Mouse (Mus musculus): ENCODE measurements around the gene Jmjd1c. TPM values are rescaled to one million over a fixed set of nuclear protein-coding genes. Genes with fewer than 3 reads are reported as not detected.

Gene Jmjd1c
- polyA plus RNA-seq, 1 experiment from 2014 or later = 42.4 TPM

GRCm38 (mm10) chr10:67185491-67186081 is 89.7 kb downstream of the Jmjd1c start:
- ATAC-seq (ENCODE audit: insufficient number of reproducible peaks, insufficient read depth, low FRiP score, low read depth) = peak; percentile 93
- Histone ChIP-seq H3K4me3 (ENCODE audit: control insufficient read depth in 1 of 2, insufficient read depth in 1 of 2, low read depth in 1 of 2, low read length in 2 of 2) (peak overlapping the region; percentile 58 to 69), H3K9me3 (ENCODE audit: control insufficient read depth, low read length) (no peaks in the 10 kb centered on the region), H3K9ac (ENCODE audit: low read length) (peak overlapping the region; percentile 77), H3K4me1 (ENCODE audit: control insufficient read depth in 2 of 2, insufficient read depth in 2 of 2, low read length in 2 of 2) (peaks cover 4 to 21% of the 10 kb centered on the region in 2 experiments), H3K36me3 (ENCODE audit: control insufficient read depth, insufficient read depth, low read length) (peaks cover 6% of the 10 kb centered on the region; the same call in 1 of the 2 replicates), H3K27ac (replicated peaks in 1 of 2; ENCODE audit: control insufficient read depth in 1 of 2, insufficient read depth in 1 of 2, low read depth in 2 of 2, low read length in 2 of 2) (peak overlapping the region; percentile 98 to 99), H3K4me2 (ENCODE audit: low read length) (peak overlapping the region; percentile 79), H3K27me3 (ENCODE audit: control insufficient read depth, insufficient read depth, low read length) (no peaks in the 10 kb centered on the region)
- WGBS = under 1% methylated on average over 23 of the region's 23 CpGs

GRCm38 (mm10) chr10:67186489-67186888 is 90.6 kb downstream of the Jmjd1c start:
- H3K4me2 ChIP-seq (ENCODE audit: low read length) = peak overlapping the region; percentile 79
- peak overlapping the region; percentile 71 to 99; a peak in 3 of 4 replicates for H3K27ac ChIP-seq (replicated peaks in 1 of 2; ENCODE audit: control insufficient read depth in 1 of 2, insufficient read depth in 1 of 2, low read depth in 2 of 2, low read length in 2 of 2)
- H3K9ac ChIP-seq (ENCODE audit: low read length) = peak overlapping the region; percentile 77
- H3K27me3 ChIP-seq (ENCODE audit: control insufficient read depth, insufficient read depth, low read length) = no peaks in the 10 kb centered on the region
- H3K36me3 ChIP-seq (ENCODE audit: control insufficient read depth, insufficient read depth, low read length) = peaks cover 9% of the 10 kb centered on the region; the same call in 1 of the 2 replicates
- H3K9me3 ChIP-seq (ENCODE audit: control insufficient read depth, low read length) = no peaks in the 10 kb centered on the region
- H3K4me3 ChIP-seq (ENCODE audit: control insufficient read depth in 1 of 2, insufficient read depth in 1 of 2, low read depth in 1 of 2, low read length in 2 of 2) = peak overlapping the region in 1 of 2 experiments; percentile 58; a peak in 3 of 4 replicates
- ATAC-seq (ENCODE audit: insufficient number of reproducible peaks, insufficient read depth, low FRiP score, low read depth) = no peak
- H3K4me1 ChIP-seq (ENCODE audit: control insufficient read depth in 2 of 2, insufficient read depth in 2 of 2, low read length in 2 of 2) = peaks cover 4 to 21% of the 10 kb centered on the region in 2 experiments

DNA sequence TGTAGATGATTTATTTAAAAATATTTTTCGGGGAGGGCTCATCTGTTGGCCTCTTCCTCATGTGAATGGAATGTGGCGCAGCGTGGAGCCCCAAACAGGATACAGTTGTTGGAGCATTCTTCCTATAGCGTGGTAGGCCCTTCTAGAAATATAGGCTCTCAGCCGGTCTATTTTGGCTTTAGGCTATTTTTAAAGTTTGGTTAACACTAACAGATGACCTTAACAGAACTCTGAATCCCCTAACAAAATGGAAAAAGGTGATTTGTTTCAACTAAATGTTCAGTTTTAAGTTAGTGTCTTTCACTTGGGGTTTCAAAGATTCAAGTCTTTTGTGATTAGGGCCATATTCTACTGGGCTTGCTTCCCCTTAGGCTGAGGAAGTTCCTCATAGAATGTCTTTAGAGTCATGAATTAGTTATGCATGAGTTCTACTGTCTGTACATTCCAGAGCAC is 91.1 kb downstream of the Jmjd1c start:
- Histone ChIP-seq H3K4me1 (ENCODE audit: control insufficient read depth in 2 of 2, insufficient read depth in 2 of 2, low read length in 2 of 2) (peaks cover 4 to 21% of the 10 kb centered on the region in 2 experiments), H3K36me3 (ENCODE audit: control insufficient read depth, insufficient read depth, low read length) (peaks cover 10% of the 10 kb centered on the region), H3K9me3 (ENCODE audit: control insufficient read depth, low read length) (no peaks in the 10 kb centered on the region), H3K27ac (replicated peaks in 1 of 2; ENCODE audit: control insufficient read depth in 1 of 2, insufficient read depth in 1 of 2, low read depth in 2 of 2, low read length in 2 of 2) (peak overlapping the region; percentile 71 to 99; a peak in 3 of 4 replicates), H3K27me3 (ENCODE audit: control insufficient read depth, insufficient read depth, low read length) (no peaks in the 10 kb centered on the region), H3K4me3 (ENCODE audit: control insufficient read depth in 1 of 2, insufficient read depth in 1 of 2, low read depth in 1 of 2, low read length in 2 of 2) (peak overlapping the region; percentile 38 to 58), H3K9ac (ENCODE audit: low read length) (peak overlapping the region; percentile 77), H3K4me2 (ENCODE audit: low read length) (peak overlapping the region; percentile 79)
- ATAC-seq (ENCODE audit: insufficient number of reproducible peaks, insufficient read depth, low FRiP score, low read depth) = no peak
- 0% methylated on average over 5 of the region's 5 CpGs for WGBS

DNA sequence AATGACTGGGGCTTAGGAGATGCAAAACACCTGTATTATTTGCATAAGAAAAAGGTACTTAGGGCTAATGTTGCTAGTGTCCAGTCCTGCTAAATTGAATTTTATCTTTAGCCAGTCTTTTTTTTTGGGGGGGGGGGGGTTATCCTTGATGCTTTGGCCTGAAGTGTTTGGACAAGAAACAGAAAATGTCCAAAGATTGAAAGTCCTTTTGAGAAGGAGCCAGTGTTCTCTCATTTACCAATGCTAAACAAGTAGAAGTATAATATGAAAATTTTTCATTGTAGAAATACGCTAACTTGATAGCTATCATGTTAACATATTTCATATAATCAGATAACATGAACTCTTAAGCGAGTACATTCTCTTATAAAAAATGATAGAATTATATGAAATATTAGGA is 92.0 kb downstream of the Jmjd1c start:
- peak overlapping the region in 1 of 2 experiments; percentile 58; a peak in 3 of 4 replicates for H3K4me3 ChIP-seq (ENCODE audit: control insufficient read depth in 1 of 2, insufficient read depth in 1 of 2, low read depth in 1 of 2, low read length in 2 of 2)

DNA sequence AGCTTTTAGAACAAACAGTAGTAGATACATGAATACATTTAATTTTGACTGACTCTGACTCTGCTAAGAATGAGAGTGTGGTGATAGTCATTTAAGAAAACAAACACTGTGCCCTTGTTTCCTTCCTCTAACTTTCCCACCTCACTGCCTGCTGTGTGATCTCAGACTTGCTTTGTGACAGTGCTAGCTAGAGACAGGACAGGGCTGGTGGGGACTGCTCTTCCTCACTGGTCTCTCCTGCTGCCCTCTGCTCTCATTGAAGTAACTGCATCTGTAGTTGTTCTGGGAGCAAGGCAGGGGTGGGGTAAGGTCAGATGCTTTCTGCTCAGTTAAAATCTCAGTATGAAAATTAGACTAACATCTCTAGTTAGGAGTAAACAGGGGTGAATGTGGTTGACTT is 93.1 kb downstream of the Jmjd1c start:
- H3K9me3 ChIP-seq (ENCODE audit: control insufficient read depth, low read length) = peaks cover 3% of the 10 kb centered on the region; the same call in 1 of the 2 replicates
- peak overlapping the region; percentile 54 for H3K4me2 ChIP-seq (ENCODE audit: low read length)
- H3K9ac ChIP-seq (ENCODE audit: low read length) = no peak overlapping the region; the same call in 1 of the 2 replicates
- H3K4me1 ChIP-seq (ENCODE audit: control insufficient read depth in 2 of 2, insufficient read depth in 2 of 2, low read length in 2 of 2) = peaks cover 4 to 17% of the 10 kb centered on the region in 2 experiments
- H3K36me3 ChIP-seq (ENCODE audit: control insufficient read depth, insufficient read depth, low read length) = peaks cover 17% of the 10 kb centered on the region
- no peak overlapping the region; a peak in 1 of 4 replicates for H3K4me3 ChIP-seq (ENCODE audit: control insufficient read depth in 1 of 2, insufficient read depth in 1 of 2, low read depth in 1 of 2, low read length in 2 of 2)
- H3K27me3 ChIP-seq (ENCODE audit: control insufficient read depth, insufficient read depth, low read length) = no peaks in the 10 kb centered on the region
- no peak for ATAC-seq (ENCODE audit: insufficient number of reproducible peaks, insufficient read depth, low FRiP score, low read depth)
- peak overlapping the region in 1 of 2 experiments; percentile 44; a peak in 2 of 4 replicates for H3K27ac ChIP-seq (replicated peaks in 1 of 2; ENCODE audit: control insufficient read depth in 1 of 2, insufficient read depth in 1 of 2, low read depth in 2 of 2, low read length in 2 of 2)

More for the DNA sequence above, 92.0 kb downstream of the Jmjd1c start:
- no peak for ATAC-seq (ENCODE audit: insufficient number of reproducible peaks, insufficient read depth, low FRiP score, low read depth)
- Histone ChIP-seq H3K9ac (ENCODE audit: low read length) (peak overlapping the region; percentile 77), H3K27ac (replicated peaks in 1 of 2; ENCODE audit: control insufficient read depth in 1 of 2, insufficient read depth in 1 of 2, low read depth in 2 of 2, low read length in 2 of 2) (peak overlapping the region in 1 of 2 experiments; percentile 99; a peak in 1 of 4 replicates), H3K4me2 (ENCODE audit: low read length) (peak overlapping the region; percentile 79), H3K9me3 (ENCODE audit: control insufficient read depth, low read length) (peaks cover 3% of the 10 kb centered on the region; the same call in 1 of the 2 replicates), H3K27me3 (ENCODE audit: control insufficient read depth, insufficient read depth, low read length) (no peaks in the 10 kb centered on the region), H3K36me3 (ENCODE audit: control insufficient read depth, insufficient read depth, low read length) (peaks cover 17% of the 10 kb centered on the region), H3K4me1 (ENCODE audit: control insufficient read depth in 2 of 2, insufficient read depth in 2 of 2, low read length in 2 of 2) (peaks cover 4 to 17% of the 10 kb centered on the region in 2 experiments)
- 69% methylated on average over 2 of the region's 2 CpGs for WGBS

DNA sequence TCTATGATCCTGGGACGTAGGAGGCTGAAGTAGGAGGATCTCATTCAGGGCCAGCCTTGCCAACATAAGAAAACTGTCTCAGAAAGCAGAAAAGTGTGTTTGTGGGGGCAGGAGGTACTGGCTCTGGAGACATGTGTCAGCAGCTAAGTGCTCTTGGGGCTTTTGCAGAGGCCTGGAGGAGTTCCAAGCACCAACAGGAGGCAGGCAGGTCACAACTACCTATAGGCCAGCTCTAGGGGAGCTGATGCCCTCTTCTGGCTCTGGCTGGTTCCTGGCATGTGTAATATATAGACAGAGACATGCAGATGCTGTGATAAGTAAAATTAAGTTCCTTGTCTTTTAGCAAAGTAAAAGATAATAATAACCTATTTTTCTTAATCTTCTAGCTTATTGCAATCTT is 94.3 kb downstream of the Jmjd1c start:
- peaks cover 23% of the 10 kb centered on the region for H3K36me3 ChIP-seq (ENCODE audit: control insufficient read depth, insufficient read depth, low read length)
- no peaks in the 10 kb centered on the region for H3K27me3 ChIP-seq (ENCODE audit: control insufficient read depth, insufficient read depth, low read length)
- peaks cover 2 to 13% of the 10 kb centered on the region in 2 experiments for H3K4me1 ChIP-seq (ENCODE audit: control insufficient read depth in 2 of 2, insufficient read depth in 2 of 2, low read length in 2 of 2)
- no peak overlapping the region for H3K4me2 ChIP-seq (ENCODE audit: low read length)
- WGBS = 82% methylated on average over 1 of the region's 1 CpGs
- no peak overlapping the region for H3K4me3 ChIP-seq (ENCODE audit: control insufficient read depth in 1 of 2, insufficient read depth in 1 of 2, low read depth in 1 of 2, low read length in 2 of 2)
- no peak overlapping the region for H3K9ac ChIP-seq (ENCODE audit: low read length)
- ATAC-seq (ENCODE audit: insufficient number of reproducible peaks, insufficient read depth, low FRiP score, low read depth) = no peak
- H3K9me3 ChIP-seq (ENCODE audit: control insufficient read depth, low read length) = peaks cover 3% of the 10 kb centered on the region; the same call in 1 of the 2 replicates
- no peak overlapping the region for H3K27ac ChIP-seq (replicated peaks in 1 of 2; ENCODE audit: control insufficient read depth in 1 of 2, insufficient read depth in 1 of 2, low read depth in 2 of 2, low read length in 2 of 2)

- whole genome bisulfite sequencing = 94% methylated on average over 3 of the region's 3 CpGs
- no peak overlapping the region for H3K4me2 ChIP-seq (ENCODE audit: low read length)
- no peaks in the 10 kb centered on the region for H3K27me3 ChIP-seq (ENCODE audit: control insufficient read depth, insufficient read depth, low read length)
- ATAC-seq (ENCODE audit: insufficient number of reproducible peaks, insufficient read depth, low FRiP score, low read depth) = no peak
- peaks cover 23% of the 10 kb centered on the region for H3K36me3 ChIP-seq (ENCODE audit: control insufficient read depth, insufficient read depth, low read length)
- peaks cover 3% of the 10 kb centered on the region; the same call in 1 of the 2 replicates for H3K9me3 ChIP-seq (ENCODE audit: control insufficient read depth, low read length)
- no peak overlapping the region for H3K27ac ChIP-seq (replicated peaks in 1 of 2; ENCODE audit: control insufficient read depth in 1 of 2, insufficient read depth in 1 of 2, low read depth in 2 of 2, low read length in 2 of 2)
- peaks cover 5 to 22% of the 10 kb centered on the region in 2 experiments for H3K4me1 ChIP-seq (ENCODE audit: control insufficient read depth in 2 of 2, insufficient read depth in 2 of 2, low read length in 2 of 2)
- no peak overlapping the region for H3K4me3 ChIP-seq (ENCODE audit: control insufficient read depth in 1 of 2, insufficient read depth in 1 of 2, low read depth in 1 of 2, low read length in 2 of 2)
- H3K9ac ChIP-seq (ENCODE audit: low read length) = no peak overlapping the region
Observed at GRCm38 (mm10) chr10:67192366-67192765, 96.4 kb downstream of the Jmjd1c start.

Data from heart, embryonic 14.5 days (tissue).